Mouse (Mus musculus): Measurements from ENCODE around the gene H2afx.
"Not testable (repeated sequence)": the region's sequence is repeated elsewhere in the genome, so short reads cannot be mapped to it uniquely, and the experiment has no call there.

Gene H2afx

GRCm38 (mm10) chr9:44334396-44335330, at the start of gene H2afx:
H2afx (plus strand) TSS chr9:44334694.
- DNase-seq (ENCODE audit: extremely low spot score), result peak; percentile 99

GRCm38 (mm10) chr9:44286256-44286850, 48.1 kb upstream of the H2afx start:
- DNase-seq (ENCODE audit: extremely low spot score), result no peak

GRCm38 (mm10) chr9:44287003-44287400, 47.5 kb upstream of the H2afx start:
- DNase-seq (ENCODE audit: extremely low spot score), result no peak

- DNase-seq (ENCODE audit: extremely low spot score), result peak; percentile 61
Measured at GRCm38 (mm10) chr9:44287401-44288075, 47.0 kb upstream of the H2afx start.

GRCm38 (mm10) chr9:44288076-44288958, 46.2 kb upstream of the H2afx start, which contains the start of gene Abcg4:
Abcg4 (minus strand) TSS chr9:44288615.
- peak; percentile 39 for DNase-seq (ENCODE audit: extremely low spot score)

GRCm38 (mm10) chr9:44288959-44289291, 45.6 kb upstream of the H2afx start:
- no peak for DNase-seq (ENCODE audit: extremely low spot score)

- no peak for DNase-seq (ENCODE audit: extremely low spot score)
Measured at GRCm38 (mm10) chr9:44292490-44292889, 42.0 kb upstream of the H2afx start.

GRCm38 (mm10) chr9:44300001-44300400, 34.5 kb upstream of the H2afx start:
- not testable (repeated sequence) for DNase-seq (ENCODE audit: extremely low spot score)

GRCm38 (mm10) chr9:44305466-44306079, 28.9 kb upstream of the H2afx start, which contains the start of gene Hinfp:
Hinfp (minus strand) TSS chr9:44305671.
- DNase-seq (ENCODE audit: extremely low spot score), result peak; percentile 99

GRCm38 (mm10) chr9:44306532-44306931, 28.0 kb upstream of the H2afx start:
- no peak for DNase-seq (ENCODE audit: extremely low spot score)

- no peak for DNase-seq (ENCODE audit: extremely low spot score)
Measured at GRCm38 (mm10) chr9:44307248-44307647, 27.2 kb upstream of the H2afx start.

- no peak for DNase-seq (ENCODE audit: extremely low spot score)
Measured at GRCm38 (mm10) chr9:44309756-44310155, 24.7 kb upstream of the H2afx start.

GRCm38 (mm10) chr9:44310750-44311135, 23.8 kb upstream of the H2afx start:
- no peak for DNase-seq (ENCODE audit: extremely low spot score)

GRCm38 (mm10) chr9:44311136-44312134, 23.1 kb upstream of the H2afx start:
- DNase-seq (ENCODE audit: extremely low spot score), result peak; percentile 46

GRCm38 (mm10) chr9:44313476-44314256, 20.8 kb upstream of the H2afx start:
- no peak for DNase-seq (ENCODE audit: extremely low spot score)

- no peak for DNase-seq (ENCODE audit: extremely low spot score)
Measured at GRCm38 (mm10) chr9:44314257-44314547, 20.3 kb upstream of the H2afx start.

GRCm38 (mm10) chr9:44314910-44315309, 19.6 kb upstream of the H2afx start:
- DNase-seq (ENCODE audit: extremely low spot score), result no peak

GRCm38 (mm10) chr9:44317452-44317851, 17.0 kb upstream of the H2afx start:
- DNase-seq (ENCODE audit: extremely low spot score), result no peak

Data from embryo, embryonic 9.5 days (tissue).